Mouse (Mus musculus): ENCODE results near the gene Vmn1r189. TPM values are rescaled to one million over a fixed set of nuclear protein-coding genes. Genes with fewer than 3 reads are reported as not detected.
"Not testable (repeated sequence)": the region's sequence is repeated elsewhere in the genome, so short reads cannot be mapped to it uniquely, and the experiment has no call there.

Gene Vmn1r189
- polyA plus RNA-seq (2016; fragmentation: Nextera tagmentation; extraction: Ambion mirVana): not detected in 2 replicates

DNA sequence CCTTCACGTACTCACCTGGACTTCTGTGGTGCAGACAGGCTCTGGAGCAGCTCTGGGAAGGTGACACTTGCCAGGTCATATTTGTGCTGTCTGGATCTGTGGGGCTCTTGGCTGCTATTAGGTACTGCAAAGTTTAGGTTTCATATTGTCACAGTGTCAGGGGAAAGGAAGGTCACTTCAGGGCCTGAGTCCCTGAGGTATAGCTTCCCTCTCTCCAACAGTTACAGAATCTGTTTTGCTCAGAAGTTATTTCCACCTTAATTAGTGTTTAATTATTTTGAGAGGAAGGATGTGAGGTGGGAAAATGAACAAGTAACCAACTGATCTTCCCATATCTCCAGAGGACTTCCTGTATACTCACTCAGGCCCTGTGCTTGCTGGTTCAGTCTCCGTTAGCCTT, at the start of gene Vmn1r189:
Vmn1r189 (minus strand) TSS at position 101 of the 400 bp plus-strand sequence.
- H3K27ac ChIP-seq; ATAC-seq (ENCODE audit: insufficient number of reproducible peaks, insufficient read depth, low FRiP score, low TSS enrichment, low read depth): not testable (repeated sequence)
- 81% methylated on average over 2 of the region's 2 CpGs for WGBS

DNA sequence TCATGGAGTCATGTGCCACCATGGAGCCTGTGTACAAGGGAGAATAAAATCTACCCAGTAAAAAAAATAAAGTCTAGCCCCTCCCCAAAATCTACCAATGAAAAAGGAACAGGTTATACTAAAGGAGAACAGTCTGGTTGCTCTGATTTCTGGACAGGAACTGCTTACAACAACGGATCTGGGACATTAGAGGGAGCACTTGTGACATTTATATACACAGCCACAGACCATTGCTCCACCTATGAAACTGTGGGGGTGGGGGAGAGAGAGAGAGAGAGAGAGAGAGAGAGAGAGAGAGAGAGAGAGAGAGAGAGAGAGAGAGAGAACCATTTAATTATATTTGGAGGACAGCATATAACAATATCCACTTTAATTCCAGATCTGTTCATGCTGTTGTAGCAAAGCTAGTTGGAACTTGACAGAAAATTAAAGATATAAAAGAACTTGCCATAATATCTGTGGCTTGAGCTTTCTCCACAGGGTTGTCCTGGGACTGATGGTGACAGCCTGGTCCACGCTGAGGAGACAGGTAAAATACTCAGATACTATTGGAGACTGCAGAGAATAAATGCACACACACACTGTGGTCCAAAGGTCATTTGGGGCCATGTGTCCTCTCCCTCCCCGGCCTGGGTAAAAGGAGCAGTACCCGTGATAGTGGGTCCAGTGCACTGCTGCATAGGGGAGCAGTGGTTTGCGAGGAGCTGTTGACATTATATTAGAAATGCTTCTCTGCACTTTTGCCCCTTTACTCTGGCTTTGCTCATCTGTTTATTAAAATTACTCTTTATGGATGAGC, 31.1 kb upstream of the Vmn1r189 start:
- not testable (repeated sequence) for H3K4me3 ChIP-seq (replicated peaks); H3K9ac ChIP-seq (replicated peaks); H3K36me3 ChIP-seq; H3K4me1 ChIP-seq (replicated peaks); H3K9me3 ChIP-seq; H3K27ac ChIP-seq; H3K4me2 ChIP-seq; H3K27me3 ChIP-seq; ATAC-seq (ENCODE audit: insufficient number of reproducible peaks, insufficient read depth, low FRiP score, low TSS enrichment, low read depth)
- WGBS: 69% methylated on average over 5 of the region's 5 CpGs

More for the DNA sequence above, at the start of gene Vmn1r189:
- H3K9me3 ChIP-seq; H3K4me1 ChIP-seq (replicated peaks); H3K9ac ChIP-seq (replicated peaks); H3K4me2 ChIP-seq; H3K27me3 ChIP-seq; H3K4me3 ChIP-seq (replicated peaks); H3K36me3 ChIP-seq: not testable (repeated sequence)

DNA sequence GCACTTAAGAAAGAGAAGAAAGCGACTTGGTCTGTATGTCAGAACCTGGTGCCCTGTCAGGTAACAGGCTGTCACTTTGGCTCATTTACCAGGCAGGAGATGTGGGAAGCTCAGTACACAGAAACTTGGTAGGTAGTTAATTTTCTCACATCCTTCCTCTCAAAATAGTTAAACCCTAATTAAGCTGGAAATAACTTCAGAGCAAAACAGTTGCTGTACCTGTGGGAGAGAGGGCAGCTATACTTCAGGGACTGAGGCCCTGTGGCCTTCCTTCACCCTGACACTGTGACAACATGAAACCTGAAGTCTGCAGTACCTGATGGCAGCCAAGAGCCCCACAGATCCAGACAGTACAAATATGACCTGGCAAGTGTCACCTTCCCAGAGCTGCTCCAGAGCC, 21.5 kb downstream of the Vmn1r189 start, which contains the start of gene Vmn1r188:
Vmn1r188 (plus strand) TSS at position 301 of the 400 bp plus-strand sequence.
- not testable (repeated sequence) for H3K9ac ChIP-seq (replicated peaks); ATAC-seq (ENCODE audit: insufficient number of reproducible peaks, insufficient read depth, low FRiP score, low TSS enrichment, low read depth)

DNA sequence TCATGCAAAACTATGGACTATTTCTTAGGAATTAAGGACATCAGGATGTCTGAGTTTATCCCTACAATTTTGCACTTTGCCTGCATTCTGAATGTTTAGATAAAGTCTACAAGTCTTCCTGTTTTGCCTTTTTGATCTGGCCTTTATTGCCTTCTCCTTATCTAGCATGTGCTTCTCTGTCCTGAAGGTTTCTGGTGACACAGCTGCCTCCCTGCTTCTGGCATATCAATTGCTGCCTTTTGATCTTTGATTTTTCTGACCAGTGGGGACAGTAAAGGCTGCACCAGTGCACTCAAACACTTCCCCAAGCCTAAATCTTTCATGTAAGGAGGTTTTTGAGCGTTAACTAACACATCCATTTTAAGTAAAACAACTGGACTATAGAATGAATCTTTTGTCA, 42.2 kb downstream of the Vmn1r189 start:
- 43% methylated on average over 1 of the region's 1 CpGs for WGBS
- H3K9ac ChIP-seq (replicated peaks): no peak overlapping the region
- H3K4me1 ChIP-seq (replicated peaks): no peaks in the 10 kb centered on the region
- no peaks in the 10 kb centered on the region for H3K9me3 ChIP-seq
- ATAC-seq (ENCODE audit: insufficient number of reproducible peaks, insufficient read depth, low FRiP score, low TSS enrichment, low read depth): no peak
- H3K4me3 ChIP-seq (replicated peaks): no peak overlapping the region
- H3K27ac ChIP-seq: no peak overlapping the region
- no peaks in the 10 kb centered on the region for H3K36me3 ChIP-seq
- H3K27me3 ChIP-seq: no peaks in the 10 kb centered on the region
- no peak overlapping the region for H3K4me2 ChIP-seq

More for the DNA sequence above, 21.5 kb downstream of the Vmn1r189 start, which contains the start of gene Vmn1r188:
- H3K36me3 ChIP-seq; H3K4me2 ChIP-seq; H3K4me3 ChIP-seq (replicated peaks); H3K27ac ChIP-seq; H3K4me1 ChIP-seq (replicated peaks); H3K9me3 ChIP-seq; H3K27me3 ChIP-seq: not testable (repeated sequence)
- WGBS: 52% methylated on average over 1 of the region's 1 CpGs

DNA sequence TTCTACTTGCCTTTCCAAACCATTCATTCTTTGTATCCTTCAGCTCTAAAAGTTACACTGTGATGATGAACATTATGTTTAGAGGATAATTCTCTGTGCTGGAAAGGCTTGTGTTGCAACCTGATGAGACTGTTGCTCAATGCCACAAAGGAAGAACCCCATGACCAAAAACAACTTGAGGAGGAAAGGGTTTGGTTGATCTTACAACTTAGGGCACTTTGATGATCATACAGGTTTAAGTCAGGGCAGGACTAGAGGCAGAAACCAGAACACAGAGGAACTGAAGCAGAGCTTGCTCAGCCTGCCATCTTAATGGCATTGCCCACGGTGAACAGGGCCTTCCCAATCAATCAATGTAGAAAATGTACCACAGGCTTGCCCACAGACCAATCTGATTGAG, 44.2 kb downstream of the Vmn1r189 start:
- ATAC-seq (ENCODE audit: insufficient number of reproducible peaks, insufficient read depth, low FRiP score, low TSS enrichment, low read depth): no peak
- Histone ChIP-seq H3K27ac (no peak overlapping the region), H3K9me3 (no peaks in the 10 kb centered on the region), H3K4me2 (no peak overlapping the region), H3K9ac (replicated peaks) (no peak overlapping the region), H3K36me3 (no peaks in the 10 kb centered on the region), H3K4me3 (replicated peaks) (no peak overlapping the region), H3K27me3 (no peaks in the 10 kb centered on the region), H3K4me1 (replicated peaks) (no peaks in the 10 kb centered on the region)
- WGBS: 93% methylated on average over 1 of the region's 1 CpGs

DNA sequence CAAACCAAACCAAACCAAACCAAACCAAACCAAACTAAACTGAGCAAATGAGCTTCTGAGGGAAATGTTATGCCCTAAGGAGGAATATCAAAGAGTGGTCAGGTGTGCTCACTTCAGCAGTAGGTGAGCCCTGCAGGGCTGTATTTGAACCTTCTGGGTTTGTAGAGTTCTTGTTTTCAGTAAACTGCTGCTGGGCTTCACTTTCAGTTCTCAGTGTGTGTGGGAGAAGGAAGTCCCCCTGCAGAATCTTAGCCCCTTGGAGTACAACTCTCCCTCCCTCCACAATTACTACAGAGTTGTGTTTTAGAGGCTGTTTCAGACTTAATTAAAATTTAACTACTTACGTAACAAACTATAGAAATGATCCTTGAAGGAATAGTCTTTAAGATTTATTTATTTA, 51.9 kb downstream of the Vmn1r189 start:
- 91% methylated on average over 1 of the region's 1 CpGs for WGBS
- Histone ChIP-seq H3K27ac (no peak overlapping the region), H3K4me1 (replicated peaks) (no peaks in the 10 kb centered on the region; the same call in 1 of the 2 replicates), H3K9ac (replicated peaks) (no peak overlapping the region), H3K4me3 (replicated peaks) (no peak overlapping the region), H3K9me3 (no peaks in the 10 kb centered on the region), H3K36me3 (no peaks in the 10 kb centered on the region), H3K27me3 (peaks cover 3% of the 10 kb centered on the region; the same call in 1 of the 2 replicates), H3K4me2 (no peak overlapping the region)
- ATAC-seq (ENCODE audit: insufficient number of reproducible peaks, insufficient read depth, low FRiP score, low TSS enrichment, low read depth): no peak

DNA sequence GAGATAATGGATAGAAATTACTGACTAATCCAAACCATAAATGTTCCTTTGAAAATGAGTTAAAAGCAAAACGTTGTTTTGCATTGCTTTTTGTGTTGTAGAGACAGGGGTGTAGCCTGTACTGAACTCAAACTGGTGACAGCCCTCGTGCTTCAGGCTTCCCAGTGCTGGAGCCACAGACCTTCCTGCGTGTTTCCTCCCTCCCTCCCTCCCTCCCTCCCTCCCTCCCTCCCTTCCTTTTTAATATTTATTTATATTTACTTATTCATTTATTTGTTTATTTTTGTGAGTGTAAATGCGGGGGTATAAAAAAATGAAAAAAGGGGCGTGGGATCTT, 54.1 kb downstream of the Vmn1r189 start:
- peak overlapping the region; percentile 64 for H3K4me2 ChIP-seq
- no peaks in the 10 kb centered on the region; the same call in 1 of the 2 replicates for H3K4me1 ChIP-seq (replicated peaks)
- H3K27me3 ChIP-seq: peaks cover 3% of the 10 kb centered on the region; the same call in 1 of the 2 replicates
- H3K9ac ChIP-seq (replicated peaks): no peak overlapping the region
- peak overlapping the region; percentile 49 for H3K4me3 ChIP-seq (replicated peaks)
- ATAC-seq (ENCODE audit: insufficient number of reproducible peaks, insufficient read depth, low FRiP score, low TSS enrichment, low read depth): no peak
- no peaks in the 10 kb centered on the region for H3K36me3 ChIP-seq
- H3K9me3 ChIP-seq: no peaks in the 10 kb centered on the region
- H3K27ac ChIP-seq: no peak overlapping the region
- WGBS: 13% methylated on average over 5 of the region's 5 CpGs

DNA sequence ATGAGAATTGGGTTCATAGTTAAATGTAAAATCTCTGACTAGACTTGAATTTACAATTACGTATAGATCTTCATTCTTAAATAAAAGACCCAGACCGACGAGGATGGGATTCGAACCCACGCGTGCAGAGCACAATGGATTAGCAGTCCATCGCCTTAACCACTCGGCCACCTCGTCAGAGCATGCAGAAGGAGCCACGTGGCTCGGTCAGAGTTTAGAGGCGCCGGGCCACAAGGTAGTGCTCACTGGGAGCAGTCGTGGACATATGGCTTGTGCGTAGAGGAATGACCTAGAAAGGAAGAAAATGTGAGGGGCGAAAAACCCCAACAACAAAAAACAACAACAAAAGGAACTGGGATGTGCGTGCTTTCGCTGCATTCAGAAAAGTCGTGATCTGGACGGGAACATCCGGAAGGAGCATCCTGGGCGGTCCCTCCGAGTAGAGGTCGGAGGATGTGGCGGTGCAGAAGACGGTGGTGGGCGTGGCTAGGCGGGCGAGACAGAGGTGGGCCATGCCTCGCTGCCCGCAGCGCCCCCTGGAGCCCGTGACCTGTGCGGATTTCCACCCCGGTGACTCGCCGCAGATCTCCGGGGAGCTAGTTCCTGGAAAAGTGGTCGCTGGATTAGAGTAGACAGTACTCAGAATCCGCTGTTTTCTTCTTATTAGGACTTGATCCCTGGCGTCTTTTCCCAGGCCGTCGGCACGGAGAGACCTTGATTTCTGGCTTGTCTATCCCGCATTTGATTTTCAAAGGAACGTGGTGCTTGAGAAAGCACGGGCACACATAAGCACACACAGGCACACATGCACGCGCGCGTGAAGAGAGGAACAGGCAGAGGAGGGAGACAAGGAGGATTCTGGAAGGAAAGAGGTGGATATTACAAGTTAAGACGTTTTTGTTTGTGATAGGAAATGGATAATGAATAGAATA, 54.8 kb downstream of the Vmn1r189 start:
- peak overlapping the region; percentile 56 for H3K9ac ChIP-seq (replicated peaks)
- under 1% methylated on average over 52 of the region's 52 CpGs for WGBS
- H3K9me3 ChIP-seq: no peaks in the 10 kb centered on the region
- peak overlapping the region; percentile 84 for H3K27ac ChIP-seq
- peaks cover 3% of the 10 kb centered on the region; the same call in 1 of the 2 replicates for H3K27me3 ChIP-seq
- peak overlapping the region; percentile 64 for H3K4me2 ChIP-seq
- ATAC-seq (ENCODE audit: insufficient number of reproducible peaks, insufficient read depth, low FRiP score, low TSS enrichment, low read depth): peak; percentile 93
- no peaks in the 10 kb centered on the region; the same call in 1 of the 2 replicates for H3K4me1 ChIP-seq (replicated peaks)
- no peaks in the 10 kb centered on the region for H3K36me3 ChIP-seq
- H3K4me3 ChIP-seq (replicated peaks): peak overlapping the region; percentile 49

Small RNAs within 50 kb of the gene (microRNA-seq; reads per million reads assigned to microRNA genes)
- gene Gm26300: not detected

Other genes with a start within 250 kb of the Vmn1r189 start
- 23.2 and 25.2 TPM in 2 replicates for gene Zfp184, start 160.7 kb downstream of the Vmn1r189 start, polyA plus RNA-seq (2016; fragmentation: Nextera tagmentation; extraction: Ambion mirVana)
- gene Pom121l2, start 124.6 kb downstream of the Vmn1r189 start, polyA plus RNA-seq (2016; fragmentation: Nextera tagmentation; extraction: Ambion mirVana): 0.30 and 0.32 TPM in 2 replicates
- gene Prss16, start 96.1 kb downstream of the Vmn1r189 start, polyA plus RNA-seq (2016; fragmentation: Nextera tagmentation; extraction: Ambion mirVana): 1.2 TPM in 2 replicates
- 24.8 and 50.4 TPM in 2 replicates for gene Hist1h2ah, start 70.3 kb downstream of the Vmn1r189 start, polyA plus RNA-seq (2016; fragmentation: Nextera tagmentation; extraction: Ambion mirVana)
- gene Hist1h2bk, start 70.0 kb downstream of the Vmn1r189 start, polyA plus RNA-seq (2016; fragmentation: Nextera tagmentation; extraction: Ambion mirVana): 21.0 and 25.9 TPM in 2 replicates
- 30.3 and 34.1 TPM in 2 replicates for gene Hist1h4i, start 64.5 kb downstream of the Vmn1r189 start, polyA plus RNA-seq (2016; fragmentation: Nextera tagmentation; extraction: Ambion mirVana)
- 119 and 120 TPM in 2 replicates for gene Hist1h2ag, start 62.9 kb downstream of the Vmn1r189 start, polyA plus RNA-seq (2016; fragmentation: Nextera tagmentation; extraction: Ambion mirVana)
- 26.1 and 28.8 TPM in 2 replicates for gene Hist1h2bj, start 62.6 kb downstream of the Vmn1r189 start, polyA plus RNA-seq (2016; fragmentation: Nextera tagmentation; extraction: Ambion mirVana)
- not detected in 2 replicates for gene Vmn1r188, start 21.4 kb downstream of the Vmn1r189 start, polyA plus RNA-seq (2016; fragmentation: Nextera tagmentation; extraction: Ambion mirVana)
- gene Vmn1r191, start 78.1 kb upstream of the Vmn1r189 start, polyA plus RNA-seq (2016; fragmentation: Nextera tagmentation; extraction: Ambion mirVana): not detected in 2 replicates
- gene Vmn1r192, start 85.3 kb upstream of the Vmn1r189 start, polyA plus RNA-seq (2016; fragmentation: Nextera tagmentation; extraction: Ambion mirVana): not detected in 2 replicates
- gene Vmn1r193, start 117.3 kb upstream of the Vmn1r189 start, polyA plus RNA-seq (2016; fragmentation: Nextera tagmentation; extraction: Ambion mirVana): not detected in 2 replicates
- not detected in 2 replicates for gene Vmn1r194, start 138.4 kb upstream of the Vmn1r189 start, polyA plus RNA-seq (2016; fragmentation: Nextera tagmentation; extraction: Ambion mirVana)
- gene Vmn1r195, start 164.7 kb upstream of the Vmn1r189 start, polyA plus RNA-seq (2016; fragmentation: Nextera tagmentation; extraction: Ambion mirVana): not detected in 2 replicates
- not detected in 2 replicates for gene Vmn1r196, start 184.1 kb upstream of the Vmn1r189 start, polyA plus RNA-seq (2016; fragmentation: Nextera tagmentation; extraction: Ambion mirVana)
- gene Vmn1r197, start 218.8 kb upstream of the Vmn1r189 start, polyA plus RNA-seq (2016; fragmentation: Nextera tagmentation; extraction: Ambion mirVana): not detected in 2 replicates
- not detected in 2 replicates for gene Vmn1r198, start 244.5 kb upstream of the Vmn1r189 start, polyA plus RNA-seq (2016; fragmentation: Nextera tagmentation; extraction: Ambion mirVana)

Measured in limb, embryonic 12.5 days (tissue).